In genomic region chr19:28009587-28010281, GRCm38 (mm10) we compare ENCODE assay signal across 8 mouse cellular contexts. TPM values are rescaled to one million over a fixed set of nuclear protein-coding genes. Genes with fewer than 3 reads are reported as not detected.
A peak's percentile ranks its signal among the peaks of the same experiment; 100 is the strongest.
DNase-seq lines count a peak whose midpoint lies in the region; ATAC-seq and TF ChIP-seq lines count a peak whose summit lies in the region.

No protein-coding gene starts in this region.

- peaks cover 5% of the 10 kb centered on the region; the same call in 1 of the 2 replicates for H3K4me1 ChIP-seq in heart, embryonic 16.5 days (ENCODE audit: control insufficient read depth, insufficient read depth, low read length)
- peaks cover 3% of the 10 kb centered on the region; the same call in 1 of the 2 replicates for H3K4me1 ChIP-seq in small intestine, adult 2 months (ENCODE audit: control insufficient read depth, insufficient read depth, insufficient read length, low read length)

- TF ChIP-seq POLR2A in small intestine, adult 2 months (IDR thresholded peaks at IDR 0.05; ENCODE audit: low read depth, low read length): no peak

- in situ Hi-C loops in Patski (cut with MboI; ENCODE audit: low pct_unique_long_range_greater_than_20kb): loop anchor here (10.0 kb wide), 1 partner anchor 575 kb away; no protein-coding TSS in a partner anchor

- peak overlapping the region; percentile 70 for H3K4me2 ChIP-seq in heart, embryonic 16.5 days (ENCODE audit: low read depth, low read length)

- POLR2A ChIA-PET in Patski (lab: Charles Lee): interaction anchor here (0.6 kb wide), 2 partner anchors 9 to 326 kb away, joined by 4 to 5 read pairs; no protein-coding TSS in a partner anchor

- H3K36me3 ChIP-seq in heart, embryonic 16.5 days (ENCODE audit: control insufficient read depth, insufficient read depth): no peaks in the 10 kb centered on the region
- no peaks in the 10 kb centered on the region for H3K36me3 ChIP-seq in small intestine, adult 2 months (ENCODE audit: control insufficient read depth, insufficient read depth, low read length)

- peak overlapping the region; percentile 95 for H3K4me3 ChIP-seq in heart, embryonic 16.5 days (ENCODE audit: low read length)
- peak overlapping the region; percentile 68 for H3K4me3 ChIP-seq in small intestine, adult 2 months (ENCODE audit: low read depth, low read length)

- H3K9me3 ChIP-seq in heart, embryonic 16.5 days (replicated peaks; ENCODE audit: control insufficient read depth, low read length): no peaks in the 10 kb centered on the region

- H3K27ac ChIP-seq in heart, embryonic 16.5 days (ENCODE audit: low read length): peak overlapping the region; percentile 100
- no peak overlapping the region; the same call in 1 of the 2 replicates for H3K27ac ChIP-seq in small intestine, adult 2 months (ENCODE audit: insufficient read depth, low read depth, low read length)

- no peak for ATAC-seq in Patski
- no peak for ATAC-seq in heart, embryonic 16.5 days (replicated peaks; ENCODE audit: extremely low read depth, insufficient read depth, low FRiP score)
- ATAC-seq in megakaryocyte, adult 5-6 weeks (ENCODE audit: poor library complexity, severe bottlenecking): peak; percentile 13; the same call in 1 of the 2 replicates

- CTCF ChIA-PET in Patski (lab: Charles Lee): interaction anchor here (0.7 kb wide), 1 partner anchor 72 kb away, joined by 3 read pairs; no protein-coding TSS in a partner anchor

- no peak for TF ChIP-seq CTCF in Patski (IDR thresholded peaks at IDR 0.05)
- no peak for TF ChIP-seq CTCF in small intestine, adult 2 months (IDR thresholded peaks at IDR 0.05; ENCODE audit: extremely low read depth, insufficient read length, insufficient replicate concordance, low read depth, low read length)

- peak overlapping the region; percentile 91 for H3K9ac ChIP-seq in heart, embryonic 16.5 days (ENCODE audit: low read length)

- peak; percentile 80 for DNase-seq in CD4-positive, CD25-positive, alpha-beta regulatory T cell, adult 2 months (ENCODE audit: low read depth, low spot score)
- peak; percentile 44 for DNase-seq in Patski (ENCODE audit: low read depth, low spot score)
- DNase-seq in embryo, embryonic 10 days (ENCODE audit: low spot score): peak; percentile 68
- DNase-seq in kidney, postnatal 4 days: peak; percentile 34 to 49
- DNase-seq in ovary, adult 18-20 months (ENCODE audit: low spot score): no peak

- WGBS in heart, embryonic 16.5 days: 2% methylated on average over 5 of the region's 5 CpGs
- 2% methylated on average over 5 of the region's 5 CpGs for WGBS in small intestine, adult 2 months

- H3K27me3 ChIP-seq in Patski: peaks cover 4% of the 10 kb centered on the region
- no peaks in the 10 kb centered on the region for H3K27me3 ChIP-seq in heart, embryonic 16.5 days (ENCODE audit: control insufficient read depth, insufficient read depth, low read length)
- no peaks in the 10 kb centered on the region for H3K27me3 ChIP-seq in small intestine, adult 2 months (ENCODE audit: control insufficient read depth, insufficient read depth, low read length)

RNA-seq across cellular contexts. Expression of gene Rfx3, which starts 1.2 kb away (rescaled TPM):
- 13.7 TPM for polyA plus RNA-seq in Patski (2021)
- 6.7 and 7.1 TPM in 2 replicates for polyA plus RNA-seq in heart, embryonic 16.5 days (2015; fragmentation: Nextera tagmentation; extraction: Ambion mirVana)
- 6.2 and 7.7 TPM in 2 replicates for total RNA-seq in megakaryocyte, adult 5-6 weeks (2015)
- total RNA-seq in megakaryocyte, adult 5-6 weeks (2017): 4.3 and 5.0 TPM in 2 replicates
- polyA plus RNA-seq in small intestine, adult 2 months (2012; rRNA removed): 0.28 and 0.99 TPM in 2 replicates
